Mouse (Mus musculus) embryonic fibroblast, embryonic 13.5 days (primary cell): Measurements from ENCODE around the gene Mex3d.

Experiments
- CTCF ChIP-seq: IDR thresholded peaks from 2 replicates; pipeline ENCODE4 v1.5.1; 2011; ENCODE audit warnings: mild to moderate bottlenecking, control low read depth, low read length, moderate library complexity, borderline replicate concordance; ENCODE audit not compliant: insufficient read depth
- POLR2A ChIP-seq: IDR thresholded peaks from 2 replicates; pipeline ENCODE4 v1.6.1; 2011; ENCODE audit warnings: low read depth, mild to moderate bottlenecking, control low read depth, low read length, moderate library complexity

- TF ChIP-seq CTCF (no peak), POLR2A (peak; percentile 67)
Measured at GRCm38 (mm10) chr10:80387522-80387959, at the start of gene Mex3d.
